Comparison of ENCODE assay signal across 10 mouse cellular contexts in the genomic region with DNA sequence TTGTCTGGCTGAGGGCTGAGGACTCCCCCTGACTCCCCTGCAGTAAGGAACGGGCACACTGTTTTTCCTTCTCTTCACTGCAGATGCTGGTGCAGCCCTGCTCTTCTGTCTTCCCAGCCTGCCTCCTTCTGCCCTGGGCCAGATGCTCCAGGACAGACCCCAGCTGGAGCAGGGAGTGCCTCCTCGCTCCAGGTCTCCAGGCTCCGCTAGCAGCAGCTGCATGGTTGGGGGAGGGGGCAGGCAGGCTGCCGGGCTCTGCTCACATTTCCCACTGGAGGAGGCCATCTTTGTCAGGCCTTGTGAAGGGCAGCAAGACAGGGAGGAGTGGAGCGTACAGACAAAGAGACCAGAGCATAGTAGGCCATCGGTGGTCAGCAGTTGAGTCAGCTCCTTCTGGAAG. TPM values are rescaled to one million over a fixed set of nuclear protein-coding genes. Genes with fewer than 3 reads are reported as not detected.
DNase-seq lines count a peak whose midpoint lies in the region; ATAC-seq and TF ChIP-seq lines count a peak whose summit lies in the region.
"Had no signal": no experiment of that assay in that cellular context is flagged by ENCODE, and none has a peak within 500 bp of the region (broad histone marks: within the 10 kb centered on the region; RNA-seq: fewer than 3 reads in every experiment).

No protein-coding gene starts in this region.

- H3K9ac ChIP-seq in hindbrain, embryonic 12.5 days = peak overlapping the region; percentile 89
- peak overlapping the region; percentile 45 for H3K9ac ChIP-seq in neural tube, embryonic 11.5 days (ENCODE audit: low read length)
- H3K9ac ChIP-seq in lung, postnatal 0 days (replicated peaks; ENCODE audit: low read depth) = no peak overlapping the region

- peak overlapping the region; percentile 56 for H3K4me2 ChIP-seq in hindbrain, embryonic 12.5 days (replicated peaks)
- peak overlapping the region; percentile 45 for H3K4me2 ChIP-seq in neural tube, embryonic 11.5 days (ENCODE audit: low read depth)
- no peak overlapping the region for H3K4me2 ChIP-seq in lung, postnatal 0 days (replicated peaks; ENCODE audit: low read depth, low read length)

- H3K36me3 ChIP-seq in hindbrain, embryonic 12.5 days = peaks cover 28% of the 10 kb centered on the region
- no peaks in the 10 kb centered on the region for H3K36me3 ChIP-seq in neural tube, embryonic 11.5 days (ENCODE audit: control insufficient read depth, insufficient read depth, low read length)
- H3K36me3 ChIP-seq in lung, postnatal 0 days (ENCODE audit: insufficient read depth, low read length) = no peaks in the 10 kb centered on the region

- H3K9me3 ChIP-seq in hindbrain, embryonic 12.5 days (replicated peaks) = no peaks in the 10 kb centered on the region
- H3K9me3 ChIP-seq in neural tube, embryonic 11.5 days (ENCODE audit: control insufficient read depth, low read length) = no peaks in the 10 kb centered on the region
- no peaks in the 10 kb centered on the region for H3K9me3 ChIP-seq in lung, postnatal 0 days (ENCODE audit: low read length)

- peaks cover 15% of the 10 kb centered on the region for H3K4me1 ChIP-seq in hindbrain, embryonic 12.5 days
- H3K4me1 ChIP-seq in neural tube, embryonic 11.5 days (ENCODE audit: control insufficient read depth, insufficient read depth, low read length) = peaks cover 7% of the 10 kb centered on the region; the same call in 1 of the 2 replicates
- H3K4me1 ChIP-seq in lung, postnatal 0 days (ENCODE audit: insufficient read depth, low read depth, low read length) = peaks cover 6% of the 10 kb centered on the region

- no peak for TF ChIP-seq CTCF in lung, postnatal 0 days (IDR thresholded peaks at IDR 0.05)

- peak; percentile 53 for DNase-seq in WW6 (ENCODE audit: low read depth, low spot score)
- peak; percentile 37 for DNase-seq in embryo, embryonic 9.5 days (ENCODE audit: extremely low spot score)
- peak; percentile 76 for DNase-seq in neural tube, embryonic 11.5 days (ENCODE audit: low spot score)
- DNase-seq in frontal cortex, postnatal 10 days (ENCODE audit: low spot score in 2 of 2) = no peak
- no peak for DNase-seq in heart, adult 9 months (ENCODE audit: low spot score in 2 of 2)
- no peak for DNase-seq in lung, postnatal 0 days (ENCODE audit: low spot score)
- DNase-seq: gastrocnemius, adult 2 months; lung, adult 18-20 months; thymus, postnatal 4 days had no signal

- TF ChIP-seq EP300 in lung, postnatal 0 days (IDR thresholded peaks at IDR 0.05) = no peak

- peak overlapping the region; percentile 89 for H3K27ac ChIP-seq in hindbrain, embryonic 12.5 days
- H3K27ac ChIP-seq in neural tube, embryonic 11.5 days (ENCODE audit: low read depth, low read length) = peak overlapping the region; percentile 81; the same call in 1 of the 2 replicates
- H3K27ac ChIP-seq in lung, postnatal 0 days (ENCODE audit: low read length) = no peak overlapping the region
- H3K27ac ChIP-seq: gastrocnemius, adult 2 months had no signal

- peak overlapping the region; percentile 74 for H3K4me3 ChIP-seq in hindbrain, embryonic 12.5 days
- peak overlapping the region; percentile 29 for H3K4me3 ChIP-seq in neural tube, embryonic 11.5 days (ENCODE audit: low read depth, low read length)
- H3K4me3 ChIP-seq in lung, postnatal 0 days (ENCODE audit: low read depth, low read length) = no peak overlapping the region
- H3K4me3 ChIP-seq: gastrocnemius, adult 2 months had no signal

- peak; percentile 62 for ATAC-seq in hindbrain, embryonic 12.5 days (ENCODE audit: low FRiP score)
- ATAC-seq in neural tube, embryonic 11.5 days (ENCODE audit: insufficient read depth, low FRiP score, low TSS enrichment) = no peak
- no peak for ATAC-seq in lung, postnatal 0 days

- WGBS in hindbrain, embryonic 12.5 days = 8% methylated on average over 6 of the region's 6 CpGs
- 14% methylated on average over 6 of the region's 6 CpGs for WGBS in neural tube, embryonic 11.5 days
- 25% methylated on average over 6 of the region's 6 CpGs for WGBS in lung, postnatal 0 days

- peaks cover 16% of the 10 kb centered on the region for H3K27me3 ChIP-seq in hindbrain, embryonic 12.5 days
- peaks cover 20% of the 10 kb centered on the region for H3K27me3 ChIP-seq in neural tube, embryonic 11.5 days (ENCODE audit: control insufficient read depth, insufficient read depth, low read length)
- H3K27me3 ChIP-seq in lung, postnatal 0 days (replicated peaks; ENCODE audit: insufficient read depth, low read length) = peaks cover 25% of the 10 kb centered on the region

RNA-seq across cellular contexts. Expression of a gene that starts 4.4 kb away (rescaled TPM):
- 85.3 and 89.1 TPM in 2 replicates for polyA plus RNA-seq in hindbrain, embryonic 12.5 days (2016; fragmentation: Nextera tagmentation; extraction: Ambion mirVana)
- polyA plus RNA-seq in neural tube, embryonic 11.5 days (2014; fragmentation: Nextera tagmentation; extraction: Ambion mirVana) = 68.3 and 71.7 TPM in 2 replicates
- polyA plus RNA-seq in lung, postnatal 0 days (2015; fragmentation: Nextera tagmentation; extraction: Ambion mirVana) = 45.3 and 45.5 TPM in 2 replicates

RNA-seq across cellular contexts. Expression of a gene that starts 4.8 kb away (rescaled TPM):
- polyA plus RNA-seq in hindbrain, embryonic 12.5 days (2016; fragmentation: Nextera tagmentation; extraction: Ambion mirVana) = 578 and 632 TPM in 2 replicates
- 276 and 332 TPM in 2 replicates for polyA plus RNA-seq in neural tube, embryonic 11.5 days (2014; fragmentation: Nextera tagmentation; extraction: Ambion mirVana)
- polyA plus RNA-seq in lung, postnatal 0 days (2015; fragmentation: Nextera tagmentation; extraction: Ambion mirVana) = 0.04 and 0.08 TPM in 2 replicates

RNA-seq across cellular contexts. Expression of a gene that starts 31.4 kb away (rescaled TPM):
- 30.4 and 31.1 TPM in 2 replicates for polyA plus RNA-seq in hindbrain, embryonic 12.5 days (2016; fragmentation: Nextera tagmentation; extraction: Ambion mirVana)
- polyA plus RNA-seq in neural tube, embryonic 11.5 days (2014; fragmentation: Nextera tagmentation; extraction: Ambion mirVana) = 31.0 and 33.5 TPM in 2 replicates
- 6.8 and 7.5 TPM in 2 replicates for polyA plus RNA-seq in lung, postnatal 0 days (2015; fragmentation: Nextera tagmentation; extraction: Ambion mirVana)

RNA-seq across cellular contexts. Expression of a gene that starts 48.2 kb away (rescaled TPM):
- polyA plus RNA-seq in hindbrain, embryonic 12.5 days (2016; fragmentation: Nextera tagmentation; extraction: Ambion mirVana) = 10.7 and 11.2 TPM in 2 replicates
- 10.3 and 12.8 TPM in 2 replicates for polyA plus RNA-seq in neural tube, embryonic 11.5 days (2014; fragmentation: Nextera tagmentation; extraction: Ambion mirVana)
- 2.1 and 2.3 TPM in 2 replicates for polyA plus RNA-seq in lung, postnatal 0 days (2015; fragmentation: Nextera tagmentation; extraction: Ambion mirVana)

Comparison
In these comparisons a context has a peak if more than half of its experiments do, and no peak if none do; other contexts are left out.
1. DNase-seq: peak in WW6 (single experiment), embryo, embryonic 9.5 days (single experiment) and neural tube, embryonic 11.5 days (single experiment); none in frontal cortex, postnatal 10 days (0 of 2), heart, adult 9 months (0 of 2) and lung, postnatal 0 days (single experiment).
2. RNA of a gene that starts 4.8 kb away (polyA plus RNA-seq): 578 to 632 TPM in hindbrain, embryonic 12.5 days and 276 to 332 TPM in neural tube, embryonic 11.5 days; 0.04 to 0.08 TPM in lung, postnatal 0 days; every median in the first group is over 100 times any median in the second.